Comparison of ENCODE assay signal across 13 mouse cellular contexts in genomic region chr16:23144326-23144725, GRCm38 (mm10). TPM values are rescaled to one million over a fixed set of nuclear protein-coding genes. Genes with fewer than 3 reads are reported as not detected.
A peak's percentile ranks its signal among the peaks of the same experiment; 100 is the strongest.
DNase-seq lines count a peak whose midpoint lies in the region; ATAC-seq and TF ChIP-seq lines count a peak whose summit lies in the region.
"Had no signal": no experiment of that assay in that cellular context is flagged by ENCODE, and none has a peak within 500 bp of the region (broad histone marks: within the 10 kb centered on the region; RNA-seq: fewer than 3 reads in every experiment).

No protein-coding gene starts in this region.

- H3K79me2 ChIP-seq in heart, adult 2 months (replicated peaks; ENCODE audit: control insufficient read depth, insufficient read depth, low read length) = no peaks in the 10 kb centered on the region

- H3K36me3 ChIP-seq in heart, adult 2 months (ENCODE audit: control insufficient read depth, insufficient read depth, low read length) = no peaks in the 10 kb centered on the region
- H3K36me3 ChIP-seq in liver, embryonic 15.5 days (replicated peaks) = no peaks in the 10 kb centered on the region
- H3K36me3 ChIP-seq: neural tube, embryonic 15.5 days had no signal

- 83% methylated on average over 7 of the region's 7 CpGs for WGBS in heart, adult 2 months
- 35% methylated on average over 7 of the region's 7 CpGs for WGBS in liver, embryonic 15.5 days (ENCODE audit: insufficient replicate concordance)

- TF ChIP-seq CTCF in heart, adult 2 months (IDR thresholded peaks at IDR 0.05) = no peak

- no peaks in the 10 kb centered on the region for H3K27me3 ChIP-seq in heart, adult 2 months (ENCODE audit: control insufficient read depth, insufficient read depth, low read length)
- H3K27me3 ChIP-seq in liver, embryonic 15.5 days = no peaks in the 10 kb centered on the region
- H3K27me3 ChIP-seq: neural tube, embryonic 15.5 days had no signal

- no peak for TF ChIP-seq POLR2A in heart, adult 2 months (IDR thresholded peaks at IDR 0.05; ENCODE audit: insufficient read depth, low read depth, low read length)

- ATAC-seq in liver, embryonic 15.5 days (ENCODE audit: insufficient read depth) = peak; percentile 54

- DNase-seq in heart, adult 11 months = peak; percentile 86
- no peak for DNase-seq in heart, adult 2 months
- peak; percentile 88 for DNase-seq in T-cell, adult 2 months (ENCODE audit: low spot score)
- DNase-seq in thymus, postnatal 0 days (ENCODE audit: low spot score) = peak; percentile 64
- DNase-seq in cerebellum, postnatal 4 days (ENCODE audit: low spot score in 2 of 2) = no peak
- DNase-seq in frontal cortex, postnatal 25 days (ENCODE audit: low spot score in 2 of 2) = no peak
- DNase-seq in adrenal gland, postnatal 4 days (ENCODE audit: low spot score in 2 of 2) = no peak
- DNase-seq: cerebellum, adult 18-20 months; heart, postnatal 36 days; kidney, adult 9 months had no signal

- no peak overlapping the region for H3K4me3 ChIP-seq in heart, adult 2 months
- no peak overlapping the region for H3K4me3 ChIP-seq in liver, embryonic 15.5 days (replicated peaks)
- H3K4me3 ChIP-seq: neural tube, embryonic 15.5 days had no signal

- intact Hi-C loops in heart, adult 2 months (cut with DNase I) = no loop called here

- no peaks in the 10 kb centered on the region for H3K4me1 ChIP-seq in heart, adult 2 months (ENCODE audit: control insufficient read depth, insufficient read depth, low read length)
- peaks cover 3% of the 10 kb centered on the region; the same call in 1 of the 2 replicates for H3K4me1 ChIP-seq in liver, embryonic 15.5 days (replicated peaks)
- H3K4me1 ChIP-seq: neural tube, embryonic 15.5 days had no signal

- TF ChIP-seq EP300 in heart, adult 2 months (IDR thresholded peaks at IDR 0.05; ENCODE audit: insufficient read depth, low read depth, low read length) = no peak

- H3K9me3 ChIP-seq in liver, embryonic 15.5 days (replicated peaks) = no peaks in the 10 kb centered on the region
- H3K9me3 ChIP-seq: neural tube, embryonic 15.5 days had no signal

- no peak overlapping the region for H3K27ac ChIP-seq in heart, adult 2 months
- H3K27ac ChIP-seq in liver, embryonic 15.5 days (replicated peaks) = no peak overlapping the region
- H3K27ac ChIP-seq: neural tube, embryonic 15.5 days had no signal

- H3K9ac ChIP-seq in heart, adult 2 months (ENCODE audit: low read depth, low read length) = no peak overlapping the region
- H3K9ac ChIP-seq in liver, embryonic 15.5 days = no peak overlapping the region
- H3K9ac ChIP-seq: neural tube, embryonic 15.5 days had no signal

- H3K4me2 ChIP-seq in liver, embryonic 15.5 days = no peak overlapping the region
- H3K4me2 ChIP-seq: neural tube, embryonic 15.5 days had no signal

RNA-seq across cellular contexts. Expression of gene Adipoq, which starts 2.0 kb away (rescaled TPM):
- 10 to 100 TPM in 1 of 2 experiments, 1 to 10 TPM in 1; 5.9 to 13.6 TPM for total RNA-seq in heart, adult 2 months (2021)
- polyA plus RNA-seq in heart, adult 2 months (2012; rRNA removed) = 26.4 and 52.5 TPM in 2 replicates
- not detected in 2 replicates for polyA plus RNA-seq in liver, embryonic 15.5 days (2015; fragmentation: Nextera tagmentation; extraction: Ambion mirVana)
- polyA plus RNA-seq in thymus, postnatal 0 days (2015; fragmentation: Nextera tagmentation; extraction: Ambion mirVana) = 0.69 and 4.6 TPM in 2 replicates
- 100 to 1,000 TPM; 119 to 145 TPM for total RNA-seq in adrenal gland, postnatal 4 days (2021)
- total RNA-seq: left cerebral cortex, postnatal 14 days had no signal

RNA-seq across cellular contexts. Expression of gene Rfc4, which starts 16.8 kb away (rescaled TPM):
- total RNA-seq in heart, adult 2 months (2021) = 1 to 10 TPM; 6.2 to 7.3 TPM
- polyA plus RNA-seq in heart, adult 2 months (2012; rRNA removed) = 1.5 and 1.6 TPM in 2 replicates
- polyA plus RNA-seq in liver, embryonic 15.5 days (2015; fragmentation: Nextera tagmentation; extraction: Ambion mirVana) = 119 and 137 TPM in 2 replicates
- polyA plus RNA-seq in thymus, postnatal 0 days (2015; fragmentation: Nextera tagmentation; extraction: Ambion mirVana) = 158 and 177 TPM in 2 replicates
- total RNA-seq in adrenal gland, postnatal 4 days (2021) = 10 to 100 TPM; 24.2 to 25.5 TPM

RNA-seq across cellular contexts. Expression of gene Eif4a2, which starts 37.1 kb away (rescaled TPM):
- total RNA-seq in heart, adult 2 months (2021) = 100 to 1,000 TPM; 337 to 385 TPM
- polyA plus RNA-seq in heart, adult 2 months (2012; rRNA removed) = 128 and 287 TPM in 2 replicates
- polyA plus RNA-seq in liver, embryonic 15.5 days (2015; fragmentation: Nextera tagmentation; extraction: Ambion mirVana) = 58.3 and 60.6 TPM in 2 replicates
- 142 and 150 TPM in 2 replicates for polyA plus RNA-seq in thymus, postnatal 0 days (2015; fragmentation: Nextera tagmentation; extraction: Ambion mirVana)
- 100 to 1,000 TPM; 482 to 508 TPM for total RNA-seq in adrenal gland, postnatal 4 days (2021)

Comparison
In these comparisons a context has a peak if more than half of its experiments do, and no peak if none do; other contexts are left out.
1. DNase-seq: peak in heart, adult 11 months (single experiment), T-cell, adult 2 months (single experiment) and thymus, postnatal 0 days (single experiment); none in heart, adult 2 months (0 of 2), cerebellum, postnatal 4 days (0 of 2), frontal cortex, postnatal 25 days (0 of 2) and adrenal gland, postnatal 4 days (0 of 2).
2. RNA of gene Rfc4, which starts 16.8 kb away (polyA plus RNA-seq): 158 to 177 TPM in thymus, postnatal 0 days and 119 to 137 TPM in liver, embryonic 15.5 days; 1.5 to 1.6 TPM in heart, adult 2 months; every median in the first group is over 10 times any median in the second.